8 mouse cellular contexts compared by ENCODE assay signal in genomic region chr3:108401692-108402527, GRCm38 (mm10). TPM values are rescaled to one million over a fixed set of nuclear protein-coding genes. Genes with fewer than 3 reads are reported as not detected.
DNase-seq lines count a peak whose midpoint lies in the region; ATAC-seq and TF ChIP-seq lines count a peak whose summit lies in the region.

No protein-coding gene starts in this region.

- ATAC-seq in hindbrain, embryonic 16.5 days: peak; percentile 87

- intact Hi-C loops in left cerebral cortex, adult 2 months (cut with DNase I): loop anchor here (2.0 kb wide), 3 partner anchors 31 to 161 kb away; partner anchors contain the start of genes Sars and Tmem167b

- DNase-seq in WW6 (ENCODE audit: low read depth, low spot score): peak; percentile 75
- peak; percentile 87 to 94 for DNase-seq in cerebellum, postnatal 4 days (ENCODE audit: low spot score in 2 of 2)
- peak; percentile 90 for DNase-seq in gastrocnemius, adult 18-20 months (ENCODE audit: low spot score)
- peak; percentile 77 for DNase-seq in left cerebral cortex, adult 2 months (ENCODE audit: extremely low spot score in 1 of 2, low spot score in 2 of 2)
- DNase-seq in right cerebral cortex, adult 2 months (ENCODE audit: low spot score in 2 of 2): peak; percentile 72 to 77
- DNase-seq in urinary bladder, postnatal 10 days (ENCODE audit: low spot score): peak; percentile 78

- H3K4me3 ChIP-seq in hindbrain, embryonic 16.5 days (ENCODE audit: low read length): no peak overlapping the region; the same call in 1 of the 2 replicates
- H3K4me3 ChIP-seq in left cerebral cortex, adult 2 months: no peak overlapping the region
- H3K4me3 ChIP-seq in megakaryocyte, embryonic 14.5 days (replicated peaks): peak overlapping the region; percentile 87

- H3K27me3 ChIP-seq in hindbrain, embryonic 16.5 days (replicated peaks; ENCODE audit: control insufficient read depth, insufficient read depth, low read length): no peaks in the 10 kb centered on the region
- H3K27me3 ChIP-seq in megakaryocyte, embryonic 14.5 days (replicated peaks): peaks cover 71% of the 10 kb centered on the region

- H3K9me3 ChIP-seq in hindbrain, embryonic 16.5 days (ENCODE audit: control insufficient read depth, low read length): no peaks in the 10 kb centered on the region
- peaks cover 10% of the 10 kb centered on the region; the same call in 1 of the 2 replicates for H3K9me3 ChIP-seq in megakaryocyte, embryonic 14.5 days

- H3K36me3 ChIP-seq in hindbrain, embryonic 16.5 days (ENCODE audit: control insufficient read depth, insufficient read depth, low read length): peaks cover 69% of the 10 kb centered on the region
- H3K36me3 ChIP-seq in megakaryocyte, embryonic 14.5 days (replicated peaks; ENCODE audit: low read length): no peaks in the 10 kb centered on the region

- H3K27ac ChIP-seq in hindbrain, embryonic 16.5 days (ENCODE audit: low read depth, low read length): peak overlapping the region; percentile 78
- peak overlapping the region; percentile 40; the same call in 1 of the 2 replicates for H3K27ac ChIP-seq in left cerebral cortex, adult 2 months

- peaks cover 34% of the 10 kb centered on the region for H3K4me1 ChIP-seq in hindbrain, embryonic 16.5 days (ENCODE audit: control insufficient read depth, insufficient read depth, low read depth, low read length)
- peaks cover 33% of the 10 kb centered on the region for H3K4me1 ChIP-seq in megakaryocyte, embryonic 14.5 days

- TF ChIP-seq CTCF in left cerebral cortex, adult 2 months (IDR thresholded peaks at IDR 0.05): peak; percentile 86

- H3K9ac ChIP-seq in hindbrain, embryonic 16.5 days (ENCODE audit: low read depth, low read length): peak overlapping the region; percentile 27

- peak overlapping the region; percentile 31 for H3K4me2 ChIP-seq in hindbrain, embryonic 16.5 days (ENCODE audit: low read length)

- WGBS in hindbrain, embryonic 16.5 days: 33% methylated on average over 22 of the region's 22 CpGs

RNA-seq across cellular contexts. Expression of gene Celsr2, which starts 13.4 kb away (rescaled TPM):
- 10 to 100 TPM; 10.0 to 11.6 TPM for total RNA-seq in gastrocnemius, adult 18-20 months (2021)
- polyA plus RNA-seq in hindbrain, embryonic 16.5 days (2015; fragmentation: Nextera tagmentation; extraction: Ambion mirVana): 34.5 and 34.7 TPM in 2 replicates
- total RNA-seq in left cerebral cortex, adult 2 months (2021): 100 to 1,000 TPM; 163 to 185 TPM
- 7.8 TPM in 2 replicates for polyA plus RNA-seq in megakaryocyte, embryonic 14.5 days (2012; ENCODE audit: insufficient read depth, low replicate concordance)

RNA-seq across cellular contexts. Expression of gene Psrc1, which starts 18.3 kb away (rescaled TPM):
- not detected for total RNA-seq in gastrocnemius, adult 18-20 months (2021)
- 10.8 and 11.1 TPM in 2 replicates for polyA plus RNA-seq in hindbrain, embryonic 16.5 days (2015; fragmentation: Nextera tagmentation; extraction: Ambion mirVana)
- 10 to 100 TPM; 18.9 to 21.2 TPM for total RNA-seq in left cerebral cortex, adult 2 months (2021)
- polyA plus RNA-seq in megakaryocyte, embryonic 14.5 days (2012; ENCODE audit: insufficient read depth, low replicate concordance): 54.5 and 57.7 TPM in 2 replicates

RNA-seq across cellular contexts. Expression of gene Mybphl, which starts 37.2 kb away (rescaled TPM):
- total RNA-seq in gastrocnemius, adult 18-20 months (2021): not detected
- 0.11 TPM in 1 of 2 replicates, not detected in the other for polyA plus RNA-seq in hindbrain, embryonic 16.5 days (2015; fragmentation: Nextera tagmentation; extraction: Ambion mirVana)
- total RNA-seq in left cerebral cortex, adult 2 months (2021): 1 to 10 TPM in 1 of 2 experiments, not detected in 1; 1.0 TPM
- not detected in 2 replicates for polyA plus RNA-seq in megakaryocyte, embryonic 14.5 days (2012; ENCODE audit: insufficient read depth, low replicate concordance)

RNA-seq across cellular contexts. Expression of gene Sars, which starts 43.1 kb away (rescaled TPM):
- total RNA-seq in gastrocnemius, adult 18-20 months (2021): 100 to 1,000 TPM; 118 to 122 TPM
- 216 and 224 TPM in 2 replicates for polyA plus RNA-seq in hindbrain, embryonic 16.5 days (2015; fragmentation: Nextera tagmentation; extraction: Ambion mirVana)
- total RNA-seq in left cerebral cortex, adult 2 months (2021): 100 to 1,000 TPM; 216 to 222 TPM
- polyA plus RNA-seq in megakaryocyte, embryonic 14.5 days (2012; ENCODE audit: insufficient read depth, low replicate concordance): 65.4 and 129 TPM in 2 replicates

Comparison
In these comparisons a context has a peak if more than half of its experiments do, and no peak if none do; other contexts are left out.
1. RNA of gene Celsr2, which starts 13.4 kb away (total RNA-seq): 163 to 185 TPM in left cerebral cortex, adult 2 months; 10.0 to 11.6 TPM in gastrocnemius, adult 18-20 months; every median in the first group is over 10 times any median in the second.
2. RNA of gene Psrc1, which starts 18.3 kb away (total RNA-seq): 18.9 to 21.2 TPM in left cerebral cortex, adult 2 months; not detected in gastrocnemius, adult 18-20 months; every median in the first group is over 10 times any median in the second.
3. Peak in every context shown above with its lines, with median percentiles within 50 percentile points of each other: DNase-seq.